Mouse (Mus musculus): ENCODE measurements around the gene Emilin3. TPM values are rescaled to one million over a fixed set of nuclear protein-coding genes. Genes with fewer than 3 reads are reported as not detected.

Gene Emilin3
- polyA plus RNA-seq, 1 experiment from 2014 or later = 2.9 TPM

DNA sequence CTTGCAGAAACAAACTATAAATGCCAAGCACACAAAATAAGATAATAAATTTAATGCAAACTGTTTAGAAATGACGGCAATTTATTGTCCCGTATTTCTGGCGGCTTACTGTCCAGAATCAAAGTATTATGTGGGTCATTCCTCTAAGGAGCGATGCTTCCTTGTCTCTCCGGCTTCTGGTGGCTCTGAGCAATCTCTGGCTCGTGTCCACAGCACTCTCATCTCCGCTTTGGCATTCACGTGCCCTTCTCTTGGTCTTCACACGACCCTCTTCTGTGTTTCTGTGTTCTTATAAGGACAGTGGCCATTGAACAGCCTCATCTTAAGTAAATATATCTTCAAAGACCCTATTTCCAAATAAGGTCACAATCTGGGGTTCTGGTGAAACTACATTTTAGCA is 2.5 kb upstream of the Emilin3 start:
- 89% methylated on average over 9 of the region's 9 CpGs for WGBS
- H3K27me3 ChIP-seq = peaks cover 62% of the 10 kb centered on the region
- ATAC-seq (ENCODE audit: low FRiP score) = no peak

DNA sequence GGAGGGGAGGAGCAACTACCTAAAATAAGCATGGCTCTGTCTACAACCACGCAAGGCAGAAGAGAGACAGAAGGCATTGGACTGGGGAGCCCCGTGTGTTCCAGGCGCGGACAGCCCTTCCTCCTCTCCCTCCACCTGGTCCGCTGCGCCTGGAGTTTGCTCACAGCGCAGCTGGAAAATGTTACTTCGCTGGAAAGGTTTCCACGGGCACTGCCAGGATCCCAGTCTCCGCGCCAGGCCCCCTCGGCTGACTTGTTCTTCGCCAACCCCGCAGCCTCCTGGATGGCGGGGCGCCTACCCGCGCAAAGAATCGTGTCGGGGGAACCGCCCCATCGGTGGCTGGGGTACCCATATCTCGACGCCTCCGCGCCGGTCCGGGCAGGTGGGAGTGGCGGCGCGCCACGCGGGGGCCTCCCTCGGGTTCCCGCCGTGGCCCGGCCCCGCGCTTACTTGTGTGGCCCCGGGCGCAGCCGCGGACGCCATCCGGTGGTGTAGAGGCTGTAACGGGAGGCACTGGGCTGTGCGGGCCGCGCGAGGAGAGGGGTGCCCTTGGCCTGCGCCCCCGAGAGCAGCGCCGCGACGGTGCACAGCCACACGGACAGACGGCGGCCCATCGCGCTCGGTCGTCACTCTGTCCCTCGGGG is 448 bp downstream of the Emilin3 start:
- Histone ChIP-seq H3K9me3 (no peaks in the 10 kb centered on the region), H3K27ac (no peak overlapping the region), H3K36me3 (replicated peaks) (no peaks in the 10 kb centered on the region), H3K4me2 (peak overlapping the region; percentile 93), H3K9ac (peak overlapping the region; percentile 61), H3K27me3 (peaks cover 72% of the 10 kb centered on the region), H3K4me3 (replicated peaks) (peak overlapping the region; percentile 56), H3K4me1 (peaks cover 19% of the 10 kb centered on the region)
- WGBS = 1% methylated on average over 63 of the region's 64 CpGs
- ATAC-seq (ENCODE audit: low FRiP score) = peak; percentile 70

More for the DNA sequence above, 2.5 kb upstream of the Emilin3 start:
- Histone ChIP-seq H3K4me3 (replicated peaks) (no peak overlapping the region), H3K36me3 (replicated peaks) (no peaks in the 10 kb centered on the region), H3K27ac (no peak overlapping the region), H3K9ac (no peak overlapping the region), H3K4me2 (no peak overlapping the region), H3K4me1 (peaks cover 39% of the 10 kb centered on the region), H3K9me3 (no peaks in the 10 kb centered on the region)

GRCm38 (mm10) chr2:160910633-160911032 is 1.5 kb downstream of the Emilin3 start:
- WGBS = 89% methylated on average over 5 of the region's 5 CpGs
- H3K27me3 ChIP-seq = peaks cover 67% of the 10 kb centered on the region
- H3K9me3 ChIP-seq = no peaks in the 10 kb centered on the region
- no peak overlapping the region for H3K9ac ChIP-seq
- H3K4me3 ChIP-seq (replicated peaks) = no peak overlapping the region
- no peak for ATAC-seq (ENCODE audit: low FRiP score)
- H3K36me3 ChIP-seq (replicated peaks) = no peaks in the 10 kb centered on the region
- no peak overlapping the region for H3K4me2 ChIP-seq
- no peak overlapping the region for H3K27ac ChIP-seq
- peaks cover 15% of the 10 kb centered on the region for H3K4me1 ChIP-seq

- Histone ChIP-seq H3K4me2 (no peak overlapping the region), H3K9ac (no peak overlapping the region), H3K36me3 (replicated peaks) (no peaks in the 10 kb centered on the region), H3K27me3 (peaks cover 49% of the 10 kb centered on the region), H3K4me3 (replicated peaks) (no peak overlapping the region), H3K9me3 (no peaks in the 10 kb centered on the region), H3K27ac (no peak overlapping the region), H3K4me1 (peaks cover 15% of the 10 kb centered on the region)
- 60% methylated on average over 18 of the region's 18 CpGs for WGBS
- no peak for ATAC-seq (ENCODE audit: low FRiP score)
These were observed 3.5 kb downstream of the Emilin3 start for GRCm38 (mm10) chr2:160908607-160909006.

DNA sequence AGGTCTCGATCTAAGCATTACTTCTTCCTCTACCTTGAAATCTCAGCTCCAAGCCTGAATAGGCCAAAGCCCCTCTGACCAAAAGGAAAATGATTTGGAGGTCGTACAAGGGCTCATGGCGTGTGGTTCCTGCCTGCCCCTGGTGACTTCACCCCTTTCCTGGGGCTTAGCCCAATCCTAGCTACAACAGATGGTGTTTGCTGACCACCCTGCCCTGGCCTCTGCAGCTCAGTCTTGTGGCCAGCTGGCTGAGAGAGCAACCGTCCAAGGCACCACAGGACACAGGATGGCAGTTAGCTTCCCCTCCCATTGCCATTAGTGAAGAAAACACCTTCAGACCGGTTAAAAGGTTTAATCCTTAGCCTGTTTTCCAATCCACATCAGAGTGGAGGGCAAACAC is 6.0 kb downstream of the Emilin3 start:
- Histone ChIP-seq H3K36me3 (replicated peaks) (no peaks in the 10 kb centered on the region), H3K4me3 (replicated peaks) (no peak overlapping the region), H3K9me3 (no peaks in the 10 kb centered on the region), H3K27me3 (peaks cover 25% of the 10 kb centered on the region), H3K4me1 (no peaks in the 10 kb centered on the region), H3K27ac (no peak overlapping the region), H3K4me2 (no peak overlapping the region), H3K9ac (no peak overlapping the region)
- 84% methylated on average over 5 of the region's 5 CpGs for WGBS
- ATAC-seq (ENCODE audit: low FRiP score) = no peak

GRCm38 (mm10) chr2:160905301-160905700 is 6.8 kb downstream of the Emilin3 start:
- no peak overlapping the region for H3K27ac ChIP-seq
- H3K36me3 ChIP-seq (replicated peaks) = no peaks in the 10 kb centered on the region
- H3K27me3 ChIP-seq = peaks cover 17% of the 10 kb centered on the region
- WGBS = 93% methylated on average over 12 of the region's 12 CpGs
- no peaks in the 10 kb centered on the region for H3K9me3 ChIP-seq
- no peak overlapping the region for H3K4me2 ChIP-seq
- H3K9ac ChIP-seq = no peak overlapping the region
- no peak for ATAC-seq (ENCODE audit: low FRiP score)
- no peaks in the 10 kb centered on the region for H3K4me1 ChIP-seq
- H3K4me3 ChIP-seq (replicated peaks) = no peak overlapping the region

DNA sequence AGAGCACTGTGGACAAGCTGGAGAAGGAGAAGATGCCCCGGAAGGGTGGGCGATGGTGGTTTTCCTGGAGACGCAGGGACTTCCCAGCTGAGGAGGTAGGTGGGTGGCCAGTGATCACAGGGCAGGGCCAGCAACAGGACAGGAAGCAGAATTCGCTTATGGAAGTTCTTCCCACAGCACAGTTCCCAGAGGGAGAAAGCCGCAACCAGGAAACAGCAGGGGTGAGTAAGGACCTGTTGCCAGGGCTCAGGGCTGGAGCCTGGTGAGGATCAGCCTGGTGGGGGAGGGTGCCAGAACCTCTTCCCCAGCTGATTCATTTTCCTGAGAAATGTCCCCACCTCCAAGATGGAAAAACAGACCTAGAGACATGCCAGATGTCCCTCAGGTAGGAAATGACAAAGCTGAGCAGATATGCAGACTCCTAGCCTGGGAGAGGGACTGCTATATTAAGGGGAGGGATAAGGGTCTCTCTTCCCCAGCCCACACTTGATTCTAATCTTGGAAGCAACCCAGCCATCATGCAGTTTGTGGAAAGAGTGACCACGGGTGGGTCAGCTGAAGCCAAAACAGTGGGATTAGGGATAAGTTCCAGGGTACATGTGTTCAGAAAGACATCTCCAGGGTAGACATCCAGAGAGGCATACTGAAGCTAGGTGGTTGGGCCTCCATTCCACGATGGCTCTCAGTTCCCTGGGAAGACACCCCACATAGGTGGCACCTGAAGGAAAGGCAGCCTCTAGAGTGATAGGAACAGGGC is 10.3 kb downstream of the Emilin3 start:
- no peak overlapping the region for H3K4me2 ChIP-seq
- H3K27ac ChIP-seq = no peak overlapping the region
- no peak overlapping the region for H3K4me3 ChIP-seq (replicated peaks)
- 84% methylated on average over 7 of the region's 7 CpGs for WGBS
- no peaks in the 10 kb centered on the region for H3K4me1 ChIP-seq
- ATAC-seq (ENCODE audit: low FRiP score) = no peak
- H3K9ac ChIP-seq = no peak overlapping the region
- no peaks in the 10 kb centered on the region for H3K36me3 ChIP-seq (replicated peaks)
- H3K27me3 ChIP-seq = no peaks in the 10 kb centered on the region
- no peaks in the 10 kb centered on the region for H3K9me3 ChIP-seq

- H3K4me1 ChIP-seq = peaks cover 11% of the 10 kb centered on the region
- WGBS = 91% methylated on average over 9 of the region's 9 CpGs
These were observed 20.4 kb downstream of the Emilin3 start for GRCm38 (mm10) chr2:160891697-160892096.

DNA sequence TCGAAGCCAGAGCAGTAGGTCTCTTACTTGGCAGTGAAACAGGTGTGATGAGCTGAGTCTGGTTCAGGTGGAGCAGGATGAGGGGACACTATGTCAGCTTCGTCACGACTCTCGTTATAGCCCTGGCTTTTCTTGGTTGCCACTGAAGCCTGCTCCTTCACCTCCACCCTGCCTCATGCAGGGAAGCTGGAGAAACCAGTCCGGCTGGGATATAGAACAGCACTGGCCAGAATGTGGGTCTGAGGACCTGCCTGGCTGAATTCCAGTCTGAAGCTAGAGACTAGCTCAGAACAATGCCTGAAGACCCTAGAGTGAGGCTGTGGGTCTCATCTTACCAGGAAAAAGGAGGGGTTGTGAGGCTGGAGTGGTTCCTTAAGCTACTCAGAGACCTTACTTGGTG is 21.1 kb downstream of the Emilin3 start:
- peaks cover 18% of the 10 kb centered on the region for H3K27me3 ChIP-seq
- no peak overlapping the region for H3K27ac ChIP-seq
- peaks cover 11% of the 10 kb centered on the region for H3K4me1 ChIP-seq
- H3K4me2 ChIP-seq = no peak overlapping the region
- no peak overlapping the region for H3K4me3 ChIP-seq (replicated peaks)
- WGBS = 87% methylated on average over 5 of the region's 5 CpGs
- H3K36me3 ChIP-seq (replicated peaks) = no peaks in the 10 kb centered on the region
- ATAC-seq (ENCODE audit: low FRiP score) = no peak
- no peak overlapping the region for H3K9ac ChIP-seq
- H3K9me3 ChIP-seq = no peaks in the 10 kb centered on the region

More at GRCm38 (mm10) chr2:160891697-160892096, 20.4 kb downstream of the Emilin3 start:
- Histone ChIP-seq H3K27ac (no peak overlapping the region), H3K9ac (no peak overlapping the region), H3K27me3 (peaks cover 18% of the 10 kb centered on the region), H3K9me3 (no peaks in the 10 kb centered on the region), H3K36me3 (replicated peaks) (no peaks in the 10 kb centered on the region), H3K4me2 (no peak overlapping the region), H3K4me3 (replicated peaks) (no peak overlapping the region)
- no peak for ATAC-seq (ENCODE audit: low FRiP score)

DNA sequence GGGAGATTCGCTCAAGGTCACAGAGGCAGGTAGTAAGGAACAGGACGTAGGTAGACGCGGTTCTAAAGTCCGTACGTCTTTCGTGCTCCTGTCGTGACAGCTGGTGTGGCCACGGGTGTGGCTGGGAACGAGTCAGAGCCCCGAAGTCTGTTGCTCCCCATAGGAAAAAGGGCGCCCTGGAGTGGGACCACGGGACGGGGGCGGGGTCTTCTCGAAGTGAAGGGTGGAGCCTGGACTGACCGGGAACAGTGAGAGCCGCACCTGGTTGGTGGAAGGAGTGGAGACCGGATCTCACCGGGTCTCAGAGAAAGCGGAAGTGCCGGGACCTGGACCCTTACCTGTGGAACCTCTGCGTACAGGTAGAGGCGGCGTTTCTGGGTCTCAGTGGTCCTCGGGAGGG is 24.3 kb downstream of the Emilin3 start:
- peaks cover 11% of the 10 kb centered on the region for H3K4me1 ChIP-seq
- WGBS = under 1% methylated on average over 26 of the region's 26 CpGs
- H3K9me3 ChIP-seq = no peaks in the 10 kb centered on the region
- peak; percentile 70; the same call in 1 of the 2 replicates for ATAC-seq (ENCODE audit: low FRiP score)
- H3K9ac ChIP-seq = peak overlapping the region; percentile 17; the same call in 1 of the 2 replicates
- H3K4me3 ChIP-seq (replicated peaks) = peak overlapping the region; percentile 39
- no peaks in the 10 kb centered on the region for H3K36me3 ChIP-seq (replicated peaks)
- peaks cover 18% of the 10 kb centered on the region for H3K27me3 ChIP-seq
- H3K27ac ChIP-seq = no peak overlapping the region
- peak overlapping the region; percentile 80 for H3K4me2 ChIP-seq

DNA sequence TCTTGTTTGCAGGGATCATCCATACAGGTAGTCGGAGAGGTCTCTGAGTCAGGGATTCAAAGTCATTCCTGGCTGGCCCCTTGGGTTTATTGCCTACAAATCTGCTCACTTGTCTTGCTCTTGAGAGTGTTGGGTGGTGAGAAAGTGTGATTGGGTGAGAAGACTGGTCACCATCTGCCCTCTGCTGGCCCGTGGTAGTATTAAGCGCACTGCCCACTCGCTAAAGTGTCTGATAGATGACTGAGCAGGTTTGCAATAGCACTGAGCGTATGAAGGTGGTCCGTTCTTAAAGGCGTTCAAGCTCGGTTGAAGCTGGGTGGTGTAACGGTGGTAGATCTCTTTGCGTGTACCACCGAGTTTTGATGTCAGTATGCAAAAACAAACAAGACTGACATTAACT is 24.8 kb downstream of the Emilin3 start:
- Histone ChIP-seq H3K27me3 (peaks cover 18% of the 10 kb centered on the region), H3K4me2 (peak overlapping the region; percentile 80), H3K9ac (no peak overlapping the region; the same call in 1 of the 2 replicates), H3K36me3 (replicated peaks) (no peaks in the 10 kb centered on the region), H3K4me1 (peaks cover 11% of the 10 kb centered on the region), H3K27ac (no peak overlapping the region), H3K9me3 (no peaks in the 10 kb centered on the region), H3K4me3 (replicated peaks) (peak overlapping the region; percentile 39)
- WGBS = 4% methylated on average over 11 of the region's 11 CpGs
- ATAC-seq (ENCODE audit: low FRiP score) = peak; percentile 87

GRCm38 (mm10) chr2:160886221-160886620 is 25.9 kb downstream of the Emilin3 start:
- 81% methylated on average over 3 of the region's 3 CpGs for WGBS
- H3K27me3 ChIP-seq = peaks cover 18% of the 10 kb centered on the region
- no peak overlapping the region for H3K9ac ChIP-seq
- no peak overlapping the region for H3K27ac ChIP-seq
- no peak for ATAC-seq (ENCODE audit: low FRiP score)
- no peak overlapping the region for H3K4me3 ChIP-seq (replicated peaks)
- peaks cover 11% of the 10 kb centered on the region for H3K4me1 ChIP-seq
- H3K4me2 ChIP-seq = no peak overlapping the region
- no peaks in the 10 kb centered on the region for H3K9me3 ChIP-seq
- H3K36me3 ChIP-seq (replicated peaks) = no peaks in the 10 kb centered on the region

DNA sequence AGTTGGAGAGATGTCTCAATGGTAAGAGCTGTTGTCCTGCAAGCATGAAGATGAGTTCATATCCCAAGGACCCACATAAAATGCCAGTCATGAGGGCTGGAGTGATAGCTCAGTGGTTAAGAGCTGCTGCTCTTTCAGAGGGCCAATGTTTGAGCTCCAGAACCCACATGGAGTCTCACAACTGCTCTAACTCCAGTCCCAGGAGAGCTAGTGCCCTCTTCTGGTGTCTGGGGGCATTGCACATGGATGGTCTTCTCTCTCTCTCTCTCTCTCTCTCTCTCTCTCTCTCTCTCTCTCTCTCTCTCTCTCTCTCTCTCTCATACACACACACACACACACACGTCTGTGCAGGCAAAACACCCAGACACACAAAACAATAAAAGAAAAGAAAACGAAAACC is 27.3 kb downstream of the Emilin3 start:
- Histone ChIP-seq H3K4me1 (peaks cover 11% of the 10 kb centered on the region), H3K27me3 (peaks cover 18% of the 10 kb centered on the region), H3K4me2 (no peak overlapping the region), H3K9ac (no peak overlapping the region), H3K36me3 (replicated peaks) (no peaks in the 10 kb centered on the region), H3K9me3 (no peaks in the 10 kb centered on the region), H3K4me3 (replicated peaks) (no peak overlapping the region), H3K27ac (no peak overlapping the region)
- ATAC-seq (ENCODE audit: low FRiP score) = no peak
- WGBS = 18% methylated on average over 2 of the region's 2 CpGs
